Mouse (Mus musculus) myocyte (in vitro differentiated cells): ENCODE measurements around the gene Ppp2r5c.

Experiments
- CEBPB ChIP-seq: IDR thresholded peaks from 2 replicates; pipeline ENCODE4 v1.6.1; 2011; ENCODE audit warnings: mild to moderate bottlenecking, moderate library complexity; ENCODE audit not compliant: poor library complexity, insufficient read depth, severe bottlenecking
- E2F4 ChIP-seq: IDR thresholded peaks from one replicate; pipeline ENCODE4 v1.6.1; 2011; ENCODE audit warnings: mild to moderate bottlenecking, control low read depth, moderate library complexity; ENCODE audit not compliant: insufficient read depth
- MAX ChIP-seq: IDR thresholded peaks from one replicate; pipeline ENCODE4 v1.6.1; 2011; ENCODE audit warnings: low read depth, mild to moderate bottlenecking, control low read depth
- MYOD1 ChIP-seq, 3 experiments: IDR thresholded peaks; one replicate each; pipeline ENCODE4 v1.6.1; 2011; ENCODE audit warnings: control low read depth in 2 of 3, low read depth in 2 of 3, mild to moderate bottlenecking in 2 of 3, moderate library complexity in 1 of 3; ENCODE audit not compliant: insufficient read length in 2 of 3, control insufficient read depth in 1 of 3
- MYOG ChIP-seq, 3 experiments: IDR thresholded peaks; one replicate each; pipeline ENCODE4 v1.6.1; 2011; ENCODE audit warnings: control low read depth in 2 of 3, low read depth in 2 of 3, mild to moderate bottlenecking in 2 of 3; ENCODE audit not compliant: insufficient read length in 2 of 3, control insufficient read depth in 1 of 3, insufficient read depth in 1 of 3
- POLR2A ChIP-seq: IDR thresholded peaks from one replicate; pipeline ENCODE4 v1.6.1; 2011; ENCODE audit warnings: low read depth, mild to moderate bottlenecking, control low read depth, moderate library complexity; ENCODE audit not compliant: insufficient read length
- POLR2AphosphoS2 ChIP-seq: IDR thresholded peaks from one replicate; pipeline ENCODE4 v1.6.1; 2011; ENCODE audit warnings: low read depth, control low read depth; ENCODE audit not compliant: insufficient read length
- REST ChIP-seq: IDR thresholded peaks from one replicate; pipeline ENCODE4 v1.6.1; 2011; ENCODE audit warnings: mild to moderate bottlenecking, control low read depth, moderate library complexity; ENCODE audit not compliant: insufficient read depth, insufficient read length
- SRF ChIP-seq: IDR thresholded peaks from one replicate; pipeline ENCODE4 v1.6.1; 2011; ENCODE audit warnings: low read depth; ENCODE audit not compliant: control insufficient read depth, insufficient read length
- TCF12 ChIP-seq: IDR thresholded peaks from one replicate; pipeline ENCODE4 v1.6.1; 2011; ENCODE audit warnings: mild to moderate bottlenecking, control low read depth; ENCODE audit not compliant: poor library complexity, insufficient read depth, severe bottlenecking
- TCF3 ChIP-seq: IDR thresholded peaks from one replicate; pipeline ENCODE4 v1.6.1; 2011; ENCODE audit warnings: low read depth, control low read depth; ENCODE audit not compliant: insufficient read length
- USF1 ChIP-seq: IDR thresholded peaks from one replicate; pipeline ENCODE4 v1.6.1; 2011; ENCODE audit warnings: low read depth, mild to moderate bottlenecking, control low read depth, moderate library complexity

DNA sequence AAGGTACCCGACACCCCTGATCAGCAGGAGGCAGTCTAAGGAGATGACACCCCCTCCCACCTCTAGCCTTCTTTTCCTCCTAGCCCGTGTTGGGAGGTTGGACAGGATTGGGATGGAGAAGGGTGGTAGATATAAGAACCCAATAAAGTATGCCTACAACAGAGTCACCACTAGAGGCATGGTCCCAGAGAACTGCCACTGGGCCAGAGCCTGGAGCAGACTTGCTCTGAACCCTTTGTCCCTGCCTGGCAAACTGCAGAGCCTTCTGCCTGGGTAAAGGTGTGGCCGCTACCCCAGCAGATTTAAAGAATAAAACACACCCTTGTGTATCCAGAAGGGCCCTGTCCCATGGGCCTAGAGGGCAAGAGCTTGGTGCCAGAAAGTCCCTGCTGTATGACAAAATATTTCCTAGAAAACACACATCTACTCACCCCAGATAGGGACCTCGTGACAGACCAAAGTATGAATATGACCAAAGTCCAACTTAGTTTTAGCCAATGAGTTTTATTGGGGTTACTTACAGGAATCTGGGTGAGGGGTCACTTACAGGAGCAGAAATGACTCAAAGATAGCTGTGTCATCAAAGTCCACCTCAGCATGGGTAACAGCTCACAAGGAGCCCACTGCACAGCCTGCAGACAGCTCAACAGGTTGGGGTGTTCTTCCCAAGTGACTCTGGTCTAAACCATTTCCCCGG is 22.8 kb upstream of the Ppp2r5c start:
- no peak for TF ChIP-seq E2F4
- no peak for TF ChIP-seq MAX
- no peak for TF ChIP-seq MYOD1 (IDR thresholded peaks at IDR 0.05; ENCODE audit: control insufficient read depth in 1 of 3, insufficient read length in 2 of 3, low read depth in 2 of 3)
- no peak for TF ChIP-seq POLR2A
- TF ChIP-seq TCF12, result no peak
- TF ChIP-seq TCF3, result no peak
- no peak for TF ChIP-seq SRF
- no peak for TF ChIP-seq POLR2AphosphoS2
- TF ChIP-seq USF1, result no peak
- TF ChIP-seq REST, result no peak
- TF ChIP-seq MYOG (IDR thresholded peaks at IDR 0.05; ENCODE audit: control insufficient read depth in 1 of 3, insufficient read depth in 1 of 3, insufficient read length in 2 of 3, low read depth in 2 of 3), result no peak
- TF ChIP-seq CEBPB, result no peak
